Mouse (Mus musculus) limb, embryonic 14.5 days (tissue): Measurements from ENCODE around the gene Cmah. TPM values are rescaled to one million over a fixed set of nuclear protein-coding genes. Genes with fewer than 3 reads are reported as not detected.

ENCODE experiments used
- ATAC-seq: fragments of 200-750 bp; cut with Nextera tagmentation; 2 replicates; pipeline ENCODE4 v1.8.0; 2017; ENCODE audit warnings: low read depth, moderate number of reproducible peaks, moderate TSS enrichment; ENCODE audit not compliant: low FRiP score
- DNase-seq: peaks from one replicate; pipeline ENCODE4 v3.0.0-alpha.2; 2015; ENCODE audit warnings: low spot score
- H3K27ac ChIP-seq: fragments of 300-500 bp; sonication (generic); replicated peaks from 2 replicates; pipeline ENCODE4 v1.5.1; 2014; ENCODE audit warnings: low read depth, mild to moderate bottlenecking, low read length, moderate library complexity, mixed read lengths
- H3K27me3 ChIP-seq: fragments of 300-500 bp; sonication (generic); 2 replicates; pipeline ENCODE4 v1.6.1; 2014; ENCODE audit warnings: low read length, mixed read lengths; ENCODE audit not compliant: control insufficient read depth, insufficient read depth
- H3K36me3 ChIP-seq: fragments of 300-500 bp; sonication (generic); 2 replicates; pipeline ENCODE4 v1.6.1; 2014; ENCODE audit warnings: mild to moderate bottlenecking, low read length, moderate library complexity, mixed read lengths; ENCODE audit not compliant: control insufficient read depth, insufficient read depth
- H3K4me1 ChIP-seq: fragments of 300-500 bp; sonication (generic); 2 replicates; pipeline ENCODE4 v1.6.1; 2014; ENCODE audit warnings: antibody characterized with exemption, low read length, mixed read lengths; ENCODE audit not compliant: control insufficient read depth, insufficient read depth
- H3K4me2 ChIP-seq: fragments of 300-500 bp; sonication (generic); replicated peaks from 2 replicates; pipeline ENCODE4 v1.6.1; 2014; ENCODE audit warnings: low read depth, mild to moderate bottlenecking, low read length, moderate library complexity; ENCODE audit not compliant: severe bottlenecking
- H3K4me3 ChIP-seq: fragments of 300-500 bp; sonication (generic); replicated peaks from 2 replicates; pipeline ENCODE4 v1.5.1; 2014; ENCODE audit warnings: low read length
- H3K9ac ChIP-seq: fragments of 300-500 bp; sonication (generic); 2 replicates; pipeline ENCODE4 v1.6.1; 2014; ENCODE audit warnings: mild to moderate bottlenecking, low read depth, low read length, moderate library complexity; ENCODE audit not compliant: severe bottlenecking
- H3K9me3 ChIP-seq: fragments of 300-500 bp; sonication (generic); 2 replicates; pipeline ENCODE4 v1.6.1; 2016; ENCODE audit warnings: low read length; ENCODE audit not compliant: control insufficient read depth
- POLR2A ChIP-seq: fragments of 200-500 bp; IDR thresholded peaks from 2 replicates; pipeline ENCODE4 v1.8.0; 2012; ENCODE audit warnings: inconsistent platforms, mild to moderate bottlenecking, moderate library complexity, borderline replicate concordance; ENCODE audit not compliant: insufficient read depth, insufficient read length; ENCODE audit errors: extremely low read depth
- WGBS: fragments of 180-500 bp; shearing (Covaris S2); extraction: QIAGEN DNeasy Blood & Tissue Kit; methylation state at CpG from one replicate; pipeline ENCODE4 v1.1.7; 2014; 5-methylcytosine and 5-hydroxymethylcytosine counted together
- polyA plus RNA-seq, 2 experiments: library from polyadenylated mRNA; depleted of rRNA in 1 of 2; stranded (reverse) in 1 of 2; unstranded in 1 of 2; fragments of >200 nt; fragmentation: Nextera tagmentation in 1 of 2; extraction: Ambion mirVana in 1 of 2; gene quantifications; 2 replicates each; pipeline versions ENCODE4 v1.2.1 to v1.2.3; 2012 to 2014

Cmah gene
- polyA plus RNA-seq, 2 experiments, result 0.30 to 0.48 TPM

DNA sequence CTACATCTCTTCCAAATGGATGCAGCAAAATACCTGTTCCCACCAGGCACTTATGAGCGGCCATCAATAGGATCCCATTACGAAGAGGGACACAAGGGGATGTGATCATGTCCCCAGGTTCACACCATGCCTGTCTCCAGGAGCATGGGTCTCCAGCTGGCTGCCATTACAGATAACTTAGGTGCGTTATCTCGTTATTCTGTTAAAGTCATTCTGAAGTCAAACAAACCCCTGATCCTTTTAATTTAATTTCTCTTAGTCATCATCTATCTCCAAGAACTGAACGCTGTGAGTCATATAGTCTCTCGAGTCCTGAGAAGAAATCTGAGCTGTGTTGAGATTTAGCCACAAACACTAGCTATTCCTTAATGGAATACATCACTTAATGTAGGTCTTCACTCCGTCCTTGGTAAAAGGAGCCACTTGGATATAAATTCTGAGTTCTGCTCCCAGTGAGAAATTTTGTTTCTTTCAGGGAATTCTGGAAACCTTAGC is 195.2 kb downstream of the Cmah start:
- Histone ChIP-seq H3K27ac (no peak overlapping the region), H3K4me3 (no peak overlapping the region), H3K4me2 (no peak overlapping the region), H3K36me3 (no peaks in the 10 kb centered on the region), H3K4me1 (peaks cover 6% of the 10 kb centered on the region; the same call in 1 of the 2 replicates), H3K27me3 (no peaks in the 10 kb centered on the region), H3K9me3 (no peaks in the 10 kb centered on the region), H3K9ac (no peak overlapping the region)
- TF ChIP-seq POLR2A, result no peak
- WGBS, result 82% methylated on average over 7 of the region's 7 CpGs
- no peak for ATAC-seq
- no peak for DNase-seq

DNA sequence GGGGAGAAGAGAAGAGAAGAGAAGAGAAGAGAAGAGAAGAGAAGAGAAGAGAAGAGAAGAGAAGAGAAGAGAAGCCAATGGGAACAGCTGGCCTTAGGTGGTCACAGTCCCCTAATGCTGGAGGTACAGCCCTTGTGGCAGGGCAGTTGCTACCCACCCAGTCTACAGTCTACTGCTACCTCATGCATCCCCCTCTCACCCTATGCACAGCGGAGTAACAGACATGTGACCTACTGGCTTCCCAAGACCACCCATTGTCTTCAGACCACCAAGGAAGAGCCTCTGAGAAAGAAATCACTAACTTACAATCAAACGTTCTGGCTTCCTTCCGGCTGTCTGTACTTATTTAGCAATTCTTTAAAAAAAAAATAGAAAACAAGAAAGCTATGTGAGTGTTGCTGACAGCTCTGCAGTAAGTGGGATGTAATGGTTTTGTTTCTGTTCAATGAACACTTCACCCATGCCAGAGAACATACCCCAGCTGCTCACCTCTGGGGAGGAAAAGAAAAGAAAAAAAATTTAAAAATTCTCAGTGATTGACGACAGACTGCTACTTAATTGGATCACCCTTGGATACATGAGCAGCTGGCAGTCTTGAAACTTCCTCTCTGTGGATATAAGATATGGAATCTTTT is 196.5 kb downstream of the Cmah start:
- Histone ChIP-seq H3K9ac (no peak overlapping the region), H3K27me3 (no peaks in the 10 kb centered on the region), H3K36me3 (no peaks in the 10 kb centered on the region), H3K27ac (no peak overlapping the region), H3K4me3 (no peak overlapping the region), H3K4me2 (no peak overlapping the region), H3K4me1 (peaks cover 6% of the 10 kb centered on the region; the same call in 1 of the 2 replicates), H3K9me3 (no peaks in the 10 kb centered on the region)
- no peak for ATAC-seq
- DNase-seq, result no peak
- no peak for TF ChIP-seq POLR2A
- WGBS, result 68% methylated on average over 4 of the region's 4 CpGs

DNA sequence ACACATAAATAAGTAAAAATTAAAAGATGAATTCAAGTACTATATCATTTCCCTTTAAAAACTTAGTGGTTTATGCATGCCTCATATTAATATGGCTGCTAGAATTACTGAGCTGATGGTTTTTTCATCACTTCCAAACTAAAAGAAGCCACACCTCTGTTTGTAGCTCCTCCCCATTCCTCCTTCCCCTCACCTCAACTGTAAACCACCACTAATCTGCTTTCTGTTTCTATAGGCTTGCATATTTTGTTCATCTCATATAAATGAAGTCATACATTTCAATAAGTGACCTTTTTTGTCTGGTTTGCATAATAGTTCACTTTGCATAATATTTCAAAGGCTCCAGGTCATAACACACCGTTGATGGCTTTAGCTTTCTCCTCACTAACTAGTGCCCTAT is 197.3 kb downstream of the Cmah start:
- no peak for ATAC-seq
- 78% methylated on average over 1 of the region's 1 CpGs for WGBS
- H3K27me3 ChIP-seq, result no peaks in the 10 kb centered on the region
- H3K36me3 ChIP-seq, result no peaks in the 10 kb centered on the region
- no peak for TF ChIP-seq POLR2A
- H3K9me3 ChIP-seq, result no peaks in the 10 kb centered on the region
- no peak overlapping the region for H3K27ac ChIP-seq
- no peak overlapping the region for H3K9ac ChIP-seq
- no peak overlapping the region for H3K4me2 ChIP-seq
- DNase-seq, result no peak
- peaks cover 6% of the 10 kb centered on the region; the same call in 1 of the 2 replicates for H3K4me1 ChIP-seq
- no peak overlapping the region for H3K4me3 ChIP-seq

DNA sequence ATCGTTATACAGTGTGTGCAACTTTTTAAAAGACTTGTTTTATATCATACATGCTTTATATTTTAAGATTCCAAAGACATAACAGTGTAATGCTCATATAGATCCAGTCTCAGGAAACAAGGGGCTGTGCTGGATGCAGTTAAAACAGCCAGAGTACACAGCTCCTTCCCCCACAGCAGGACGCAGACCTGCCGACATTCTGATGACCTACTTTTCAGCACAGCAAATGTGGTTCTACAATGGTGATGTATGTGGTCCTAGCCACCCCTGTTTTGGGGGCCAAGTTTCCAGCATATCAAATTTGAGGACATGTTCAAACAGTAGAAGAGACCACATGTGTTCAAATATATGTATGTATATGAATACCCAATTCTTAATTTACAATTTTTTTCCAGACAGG is 198.3 kb downstream of the Cmah start:
- ATAC-seq (no peak), DNase-seq (no peak)
- no peak for TF ChIP-seq POLR2A
- H3K27me3 ChIP-seq, result no peaks in the 10 kb centered on the region
- peaks cover 6% of the 10 kb centered on the region; the same call in 1 of the 2 replicates for H3K4me1 ChIP-seq
- WGBS, result 58% methylated on average over 3 of the region's 3 CpGs
- H3K9ac ChIP-seq, result no peak overlapping the region
- no peaks in the 10 kb centered on the region for H3K36me3 ChIP-seq
- H3K9me3 ChIP-seq, result no peaks in the 10 kb centered on the region
- H3K4me3 ChIP-seq, result no peak overlapping the region
- H3K4me2 ChIP-seq, result no peak overlapping the region
- no peak overlapping the region for H3K27ac ChIP-seq

DNA sequence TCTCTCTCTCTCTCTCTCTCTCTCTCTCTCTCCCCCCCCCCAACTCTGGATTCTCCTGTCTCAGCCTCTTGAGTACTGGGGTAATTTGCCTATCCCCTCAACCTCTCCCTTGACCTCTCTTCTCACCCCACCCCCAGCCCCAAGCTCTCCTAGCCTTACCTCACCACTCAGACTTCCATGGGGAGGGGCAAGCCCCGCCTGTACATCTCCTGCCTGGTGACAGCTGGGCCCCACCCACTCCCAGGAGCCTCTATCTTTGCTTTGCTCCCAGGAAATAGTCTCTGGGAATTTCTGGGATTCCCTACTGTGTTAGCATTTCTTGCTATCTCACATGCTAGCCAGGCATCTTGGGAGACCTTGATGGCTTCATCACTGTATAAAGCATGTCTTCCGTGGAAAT is 199.7 kb downstream of the Cmah start:
- H3K4me3 ChIP-seq, result no peak overlapping the region
- H3K4me1 ChIP-seq, result no peaks in the 10 kb centered on the region
- no peaks in the 10 kb centered on the region for H3K27me3 ChIP-seq
- TF ChIP-seq POLR2A, result no peak
- no peaks in the 10 kb centered on the region for H3K9me3 ChIP-seq
- no peak overlapping the region for H3K9ac ChIP-seq
- ATAC-seq, result no peak
- no peaks in the 10 kb centered on the region for H3K36me3 ChIP-seq
- DNase-seq, result no peak
- no peak overlapping the region for H3K27ac ChIP-seq
- 66% methylated on average over 2 of the region's 2 CpGs for WGBS
- no peak overlapping the region for H3K4me2 ChIP-seq

Other genes with a start within 250 kb of the Cmah start
- gene Carmil1, start 46.6 kb upstream of the Cmah start, polyA plus RNA-seq (2012; rRNA removed), result 18.7 and 21.4 TPM in 2 replicates
- 33.9 and 42.8 TPM in 2 replicates for gene Carmil1, start 46.6 kb upstream of the Cmah start, polyA plus RNA-seq (2014; fragmentation: Nextera tagmentation; extraction: Ambion mirVana)